Mouse (Mus musculus): ENCODE data around the gene Tmem178.
A peak's percentile ranks its signal among the peaks of the same experiment; 100 is the strongest.

The Tmem178 gene

DNA sequence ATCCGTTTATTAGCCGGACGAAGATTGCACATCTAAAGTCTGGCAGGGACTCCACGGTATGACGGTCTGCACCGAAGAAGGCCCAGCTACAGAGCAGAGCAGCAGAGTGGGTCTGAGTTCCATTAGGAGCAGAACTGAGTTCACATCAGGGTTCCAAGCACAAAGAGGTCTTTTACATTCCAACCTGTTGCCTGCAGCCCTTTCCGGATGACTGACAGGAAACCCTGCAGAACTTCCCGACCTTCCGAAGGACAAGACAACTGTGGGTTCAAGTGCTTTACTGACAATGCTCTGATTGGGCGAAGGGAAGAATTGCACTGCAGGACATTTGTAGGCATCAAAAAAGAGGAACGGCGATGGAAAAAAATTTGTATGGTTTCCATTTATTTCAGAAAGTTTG, 56.6 kb downstream of the Tmem178 start:
- no peak for DNase-seq

DNA sequence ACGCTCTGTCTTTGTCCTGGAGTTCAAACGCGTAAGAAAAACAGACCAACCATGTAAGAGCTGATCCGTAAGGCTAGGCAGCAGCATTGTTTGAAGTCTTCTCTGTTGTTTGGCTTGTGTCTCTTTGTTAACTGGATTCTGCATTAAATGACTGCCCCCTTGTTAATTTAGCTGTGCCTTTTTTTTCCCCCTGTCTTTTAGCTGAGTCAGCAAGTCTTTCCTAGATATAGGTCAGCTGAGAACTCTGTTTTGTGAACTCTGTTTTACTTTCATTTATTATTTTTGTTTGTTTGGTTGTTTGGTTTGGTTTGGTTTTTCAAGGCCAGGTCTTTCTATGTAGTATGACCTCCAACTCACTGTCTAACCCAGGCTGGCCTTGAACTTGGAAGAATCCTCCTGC, 57.2 kb downstream of the Tmem178 start:
- no peak for DNase-seq

DNA sequence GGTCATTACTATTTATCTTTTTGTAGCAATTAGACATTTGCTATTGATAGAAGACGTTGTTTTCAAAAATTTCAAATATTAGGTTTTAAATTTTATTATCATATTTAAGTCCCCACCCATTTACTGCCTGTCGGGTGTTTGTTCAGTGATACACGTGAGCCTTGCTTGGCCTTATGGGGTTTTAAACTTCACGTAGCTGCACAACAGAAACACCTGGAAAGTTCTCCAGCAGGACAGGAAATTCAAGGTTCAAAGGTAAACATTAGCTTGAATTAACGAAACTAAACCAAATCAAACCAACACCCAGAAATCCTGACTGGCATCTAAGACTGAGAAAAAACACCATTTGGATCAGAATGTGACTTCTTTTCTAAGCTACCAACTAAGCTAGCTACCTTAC, 57.7 kb downstream of the Tmem178 start:
- DNase-seq, result no peak

DNA sequence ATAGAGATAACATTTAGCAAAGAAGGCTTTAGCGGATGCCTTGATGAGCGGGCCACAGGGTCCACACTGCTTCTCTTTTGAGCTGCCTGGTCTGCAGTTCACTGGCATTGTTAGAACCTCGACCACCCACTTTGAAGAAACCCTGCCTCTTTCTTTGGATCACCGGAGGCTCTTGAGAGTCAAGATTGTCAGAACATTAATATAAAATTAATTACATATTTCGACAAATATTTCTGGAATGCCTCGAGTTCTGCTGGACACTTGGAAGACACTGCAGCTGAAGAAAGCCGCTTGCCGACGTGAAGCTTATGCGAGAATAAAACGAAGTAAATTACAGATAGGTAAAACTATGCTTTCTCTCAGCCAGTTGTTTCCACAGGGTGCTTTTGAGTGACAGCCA, 60.0 kb downstream of the Tmem178 start:
- no peak for DNase-seq

- DNase-seq, result no peak
These were observed 60.9 kb downstream of the Tmem178 start for GRCm38 (mm10) chr17:81005292-81005691.

DNA sequence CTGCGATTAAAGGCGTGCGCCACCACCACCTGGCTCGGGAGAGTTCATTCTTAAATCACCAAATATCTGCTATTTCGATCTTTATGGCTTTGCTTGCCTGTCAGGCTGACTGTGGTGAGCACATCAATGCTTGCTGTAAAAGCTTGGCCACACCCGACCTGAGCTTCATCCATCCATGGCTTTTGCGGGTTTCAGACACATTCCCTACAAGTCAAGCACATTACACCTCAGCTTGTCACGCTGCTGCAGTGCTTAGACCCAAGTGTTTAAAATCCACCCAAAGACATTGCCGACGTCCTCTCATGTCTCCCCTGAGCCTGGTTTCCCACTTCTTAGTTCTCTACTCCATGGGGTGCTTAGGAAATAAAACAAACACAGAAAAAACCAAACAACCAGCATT, 64.7 kb downstream of the Tmem178 start:
- no peak for DNase-seq

GRCm38 (mm10) chr17:81010199-81010598, 65.8 kb downstream of the Tmem178 start:
- DNase-seq, result no peak

- no peak for DNase-seq
These were observed 66.6 kb downstream of the Tmem178 start for GRCm38 (mm10) chr17:81010844-81011685.

DNA sequence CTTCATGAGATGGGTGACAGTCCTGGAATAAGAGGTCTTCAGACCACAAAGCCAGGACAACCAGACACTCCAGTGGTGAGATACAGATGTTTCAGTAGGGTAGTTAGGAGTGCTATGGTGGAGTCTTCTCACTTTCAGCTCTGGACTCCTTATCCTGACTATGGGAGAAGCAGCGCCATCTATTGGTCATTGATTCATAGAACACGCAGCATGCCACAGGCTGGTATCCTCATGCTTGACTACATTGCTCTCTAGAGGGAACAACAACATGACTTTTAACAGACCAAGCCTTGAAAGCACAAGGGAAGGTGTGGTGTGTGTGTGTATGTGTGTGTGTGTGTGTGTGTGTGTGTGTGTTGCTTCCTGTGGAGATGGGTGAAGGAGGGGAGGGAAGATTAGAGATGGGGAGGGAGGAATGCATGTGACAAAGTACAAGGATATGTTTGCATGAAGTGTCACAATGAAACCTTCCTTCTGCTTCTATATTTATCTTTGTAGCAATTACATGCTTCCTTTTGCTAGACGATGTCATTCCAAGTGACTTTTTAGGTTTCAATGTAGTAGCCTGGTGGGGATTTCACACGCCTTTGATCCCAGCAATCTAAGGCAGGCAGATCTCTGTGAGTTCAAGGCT, 71.5 kb downstream of the Tmem178 start:
- DNase-seq, result peak; percentile 78

DNA sequence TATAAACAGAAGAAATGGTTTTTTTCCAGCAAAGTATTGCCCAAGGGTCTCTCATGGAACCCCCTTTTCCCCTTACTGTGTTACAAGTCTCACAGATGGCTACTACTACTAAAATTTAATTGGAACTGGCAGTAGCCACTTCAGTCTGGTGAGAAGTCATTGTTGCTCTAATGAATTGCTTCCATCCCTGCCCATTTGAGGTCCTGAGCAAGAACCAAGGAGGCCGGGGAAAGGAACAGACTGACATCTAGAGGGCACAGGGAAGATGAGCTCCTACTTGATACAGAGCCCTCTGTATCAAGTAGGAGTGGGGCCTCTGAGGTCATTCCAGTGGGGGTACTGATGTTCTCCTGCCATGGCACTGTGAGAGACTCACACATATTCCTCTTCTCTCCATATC, 72.7 kb downstream of the Tmem178 start:
- DNase-seq, result peak; percentile 15

- DNase-seq, result no peak
These were observed 82.9 kb downstream of the Tmem178 start for GRCm38 (mm10) chr17:81027331-81027730.

- no peak for DNase-seq
These were observed 87.5 kb downstream of the Tmem178 start for GRCm38 (mm10) chr17:81031830-81032442.

- no peak for DNase-seq
These were observed 88.5 kb downstream of the Tmem178 start for GRCm38 (mm10) chr17:81032957-81033356.

DNA sequence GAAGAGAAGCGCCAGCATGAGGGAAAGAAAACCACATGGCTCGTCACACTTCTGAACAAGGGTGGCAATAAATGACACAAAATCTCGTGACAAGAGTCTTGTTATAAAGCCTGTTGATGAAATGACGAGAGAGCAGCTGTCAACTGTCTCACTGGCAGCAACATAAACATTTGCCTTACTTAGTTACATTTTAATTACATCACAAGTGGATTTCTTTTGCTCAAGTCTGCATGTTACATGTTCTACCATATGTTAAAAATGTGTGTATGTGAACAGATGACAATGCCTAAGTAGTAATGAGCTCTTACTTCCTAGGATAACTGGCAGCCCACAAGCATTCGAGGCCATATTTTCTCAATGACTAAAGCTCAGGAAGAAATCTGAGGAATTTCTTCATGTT, 90.9 kb downstream of the Tmem178 start:
- DNase-seq, result no peak

- DNase-seq, result no peak
These were observed 94.4 kb downstream of the Tmem178 start for GRCm38 (mm10) chr17:81038707-81039408.

GRCm38 (mm10) chr17:81041662-81042061, 97.2 kb downstream of the Tmem178 start:
- DNase-seq, result no peak

- no peak for DNase-seq
These were observed 99.9 kb downstream of the Tmem178 start for GRCm38 (mm10) chr17:81044356-81044755.

- DNase-seq, result no peak
These were observed 100.7 kb downstream of the Tmem178 start for GRCm38 (mm10) chr17:81045115-81045514.

DNA sequence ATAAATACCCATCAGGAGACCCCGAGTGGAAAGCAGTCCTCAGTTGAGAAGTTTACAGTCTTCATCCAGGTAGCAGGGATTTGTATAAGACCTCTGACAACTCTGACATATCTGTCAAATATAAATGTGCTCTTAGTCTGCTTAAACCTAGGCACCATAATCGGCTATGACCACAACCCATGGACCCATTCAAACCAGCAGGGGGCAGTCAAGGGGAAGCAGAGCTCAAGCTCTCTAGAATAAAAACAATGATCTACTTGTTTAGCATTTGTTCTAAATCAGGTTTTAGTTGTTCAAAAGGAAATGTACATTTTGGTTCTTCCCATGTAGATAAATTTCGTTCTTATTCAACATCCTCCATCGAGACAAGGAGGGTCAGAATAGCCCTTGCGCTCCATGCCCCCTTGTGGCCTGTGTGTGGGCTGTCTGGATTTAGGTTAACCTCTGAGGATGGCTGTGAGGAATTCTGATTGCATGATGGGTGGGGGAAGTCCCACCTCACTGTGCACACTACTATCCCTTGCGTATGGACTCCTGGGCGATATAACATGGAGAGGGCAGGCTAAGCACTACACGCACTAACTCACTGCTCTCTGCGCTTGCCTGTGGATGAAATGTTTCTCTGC, 101.2 kb downstream of the Tmem178 start:
- DNase-seq, result peak; percentile 49

DNA sequence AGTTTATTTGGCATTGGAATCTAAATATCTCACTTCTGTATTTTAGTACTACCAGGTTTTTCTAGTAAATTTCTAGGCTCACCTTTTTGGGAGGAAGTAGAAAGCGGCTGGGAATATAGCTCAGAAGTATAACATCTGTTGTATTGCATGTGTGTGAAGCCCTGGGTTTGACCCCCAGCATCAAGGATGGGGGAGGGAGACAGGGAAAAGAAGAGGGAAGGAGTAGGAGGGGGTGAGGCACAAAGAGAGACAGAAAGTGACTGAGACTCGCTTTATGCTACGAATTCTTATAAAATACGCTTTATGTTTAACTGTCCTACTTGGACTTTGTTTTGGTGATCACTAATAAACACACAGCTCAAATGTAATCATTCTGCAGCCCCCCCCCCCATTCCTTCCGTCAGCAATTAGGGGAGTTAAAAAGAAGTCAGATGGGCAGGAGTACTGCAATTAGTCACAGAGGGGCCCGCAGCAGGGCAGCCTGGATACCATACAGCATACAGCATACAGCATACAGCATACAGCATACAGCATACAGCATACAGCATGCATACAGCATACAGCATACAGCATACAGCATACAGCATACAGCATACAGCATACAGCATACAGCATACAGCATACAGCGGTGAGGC, 103.6 kb downstream of the Tmem178 start:
- no peak for DNase-seq

All from kidney, adult 9 months (tissue).